ENCODE assay signal across 8 mouse cellular contexts in the genomic region with DNA sequence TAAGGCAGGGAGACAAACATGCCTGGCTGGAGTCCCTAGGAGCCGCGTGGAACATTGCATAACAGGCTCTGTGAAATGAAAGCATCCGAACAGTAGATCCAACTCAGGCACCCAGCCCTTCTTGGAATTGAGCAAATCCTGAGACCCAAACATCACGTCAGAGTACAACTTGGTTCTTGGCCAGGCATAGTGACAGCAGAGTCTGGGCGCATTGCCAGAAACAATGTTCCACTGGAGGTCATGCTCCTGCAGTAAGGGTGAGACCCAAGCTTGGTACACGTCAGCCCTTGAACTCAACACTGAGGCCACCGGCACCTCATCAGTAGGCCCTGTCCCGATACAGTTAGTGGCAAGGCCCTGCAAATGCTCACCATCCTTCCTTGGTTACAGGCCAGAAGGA. TPM values are rescaled to one million over a fixed set of nuclear protein-coding genes. Genes with fewer than 3 reads are reported as not detected.
DNase-seq lines count a peak whose midpoint lies in the region; ATAC-seq and TF ChIP-seq lines count a peak whose summit lies in the region.
"Had no signal": no experiment of that assay in that cellular context is flagged by ENCODE, and none has a peak within 500 bp of the region (broad histone marks: within the 10 kb centered on the region; RNA-seq: fewer than 3 reads in every experiment).

No protein-coding gene starts in this region.

- peak; percentile 95 to 98 for DNase-seq in adrenal gland, adult (ENCODE audit: inconsistent age in 2 of 2, low spot score in 1 of 2)
- peak; percentile 57 to 66 for DNase-seq in gastrocnemius, postnatal 36 days
- peak; percentile 67 for DNase-seq in kidney, postnatal 0 days (ENCODE audit: low spot score)
- peak; percentile 11 to 12 (median 11) for DNase-seq in liver, embryonic 14.5 days (ENCODE audit: low read depth in 3 of 3, low spot score in 3 of 3)
- DNase-seq in T-cell, adult 2 months (ENCODE audit: low spot score), result no peak

- WGBS in kidney, postnatal 0 days, result 44% methylated on average over 8 of the region's 8 CpGs
- WGBS in liver, embryonic 14.5 days (ENCODE audit: insufficient replicate concordance), result 67% methylated on average over 8 of the region's 8 CpGs
- WGBS in stomach, embryonic 16.5 days, result 48% methylated on average over 8 of the region's 8 CpGs

- intact Hi-C loops in gastrocnemius, postnatal 36 days (cut with DNase I), result no loop called here

- H3K4me2 ChIP-seq in kidney, postnatal 0 days (ENCODE audit: low read length), result no peak overlapping the region
- H3K4me2 ChIP-seq in liver, embryonic 14.5 days (ENCODE audit: low read depth), result no peak overlapping the region
- no peak overlapping the region for H3K4me2 ChIP-seq in stomach, embryonic 16.5 days (ENCODE audit: low read depth, low read length)
- H3K4me2 ChIP-seq: limb, embryonic 12.5 days had no signal

- no peak overlapping the region for H3K4me3 ChIP-seq in brown adipose tissue, adult 24 weeks (ENCODE audit: insufficient read depth, low read depth, low read length)
- H3K4me3 ChIP-seq in kidney, postnatal 0 days (replicated peaks; ENCODE audit: low read depth, low read length), result no peak overlapping the region
- H3K4me3 ChIP-seq in liver, embryonic 14.5 days (ENCODE audit: insufficient read depth in 1 of 2, low read depth in 2 of 2, low read length in 2 of 2), result no peak overlapping the region
- no peak overlapping the region for H3K4me3 ChIP-seq in stomach, embryonic 16.5 days (replicated peaks; ENCODE audit: low read length)
- H3K4me3 ChIP-seq: limb, embryonic 12.5 days had no signal

- peak overlapping the region; percentile 50 for H3K27ac ChIP-seq in brown adipose tissue, adult 24 weeks (replicated peaks; ENCODE audit: low read depth, low read length)
- H3K27ac ChIP-seq in kidney, postnatal 0 days, result no peak overlapping the region
- H3K27ac ChIP-seq in liver, embryonic 14.5 days, result no peak overlapping the region
- peak overlapping the region; percentile 22; the same call in 1 of the 2 replicates for H3K27ac ChIP-seq in stomach, embryonic 16.5 days (ENCODE audit: low read length)
- H3K27ac ChIP-seq: limb, embryonic 12.5 days had no signal

- no peaks in the 10 kb centered on the region for H3K36me3 ChIP-seq in kidney, postnatal 0 days (ENCODE audit: insufficient read depth, low read length)
- no peaks in the 10 kb centered on the region for H3K36me3 ChIP-seq in liver, embryonic 14.5 days (replicated peaks; ENCODE audit: control insufficient read depth, insufficient read depth, low read depth)
- H3K36me3 ChIP-seq in stomach, embryonic 16.5 days (ENCODE audit: control insufficient read depth, insufficient read depth, low read length), result no peaks in the 10 kb centered on the region
- H3K36me3 ChIP-seq: limb, embryonic 12.5 days had no signal

- no peak overlapping the region for H3K9ac ChIP-seq in kidney, postnatal 0 days (ENCODE audit: low read depth, low read length)
- no peak overlapping the region for H3K9ac ChIP-seq in liver, embryonic 14.5 days (replicated peaks)
- H3K9ac ChIP-seq in stomach, embryonic 16.5 days (ENCODE audit: low read length), result no peak overlapping the region
- H3K9ac ChIP-seq: limb, embryonic 12.5 days had no signal

- H3K9me3 ChIP-seq in kidney, postnatal 0 days (replicated peaks; ENCODE audit: low read length), result no peaks in the 10 kb centered on the region
- no peaks in the 10 kb centered on the region for H3K9me3 ChIP-seq in liver, embryonic 14.5 days (ENCODE audit: control insufficient read depth, low read length)
- H3K9me3 ChIP-seq in stomach, embryonic 16.5 days (replicated peaks; ENCODE audit: control insufficient read depth, low read length), result no peaks in the 10 kb centered on the region
- H3K9me3 ChIP-seq: limb, embryonic 12.5 days had no signal

- H3K27me3 ChIP-seq in kidney, postnatal 0 days (ENCODE audit: insufficient read depth, low read length), result no peaks in the 10 kb centered on the region
- no peaks in the 10 kb centered on the region for H3K27me3 ChIP-seq in liver, embryonic 14.5 days (ENCODE audit: control insufficient read depth, insufficient read depth, low read length)
- no peaks in the 10 kb centered on the region for H3K27me3 ChIP-seq in stomach, embryonic 16.5 days (ENCODE audit: control insufficient read depth, insufficient read depth, low read length)
- H3K27me3 ChIP-seq: limb, embryonic 12.5 days had no signal

- TF ChIP-seq EP300 in liver, embryonic 14.5 days (IDR thresholded peaks at IDR 0.05; ENCODE audit: low read depth), result no peak

- H3K4me1 ChIP-seq in brown adipose tissue, adult 24 weeks (ENCODE audit: control insufficient read depth, insufficient read depth, insufficient read length, low read length), result peaks cover 14% of the 10 kb centered on the region
- H3K4me1 ChIP-seq in kidney, postnatal 0 days (replicated peaks; ENCODE audit: insufficient read depth, low read length), result no peaks in the 10 kb centered on the region
- H3K4me1 ChIP-seq in liver, embryonic 14.5 days (replicated peaks; ENCODE audit: control insufficient read depth in 2 of 2, insufficient read depth in 2 of 2, low read length in 1 of 2), result peaks cover 2 to 12% of the 10 kb centered on the region in 2 experiments; a peak in 3 of 4 replicates
- no peaks in the 10 kb centered on the region; the same call in 1 of the 2 replicates for H3K4me1 ChIP-seq in stomach, embryonic 16.5 days (ENCODE audit: control insufficient read depth, insufficient read depth, low read length)

- TF ChIP-seq CTCF in kidney, postnatal 0 days (IDR thresholded peaks at IDR 0.05; ENCODE audit: low read depth), result no peak
- no peak for TF ChIP-seq CTCF in liver, embryonic 14.5 days (IDR thresholded peaks at IDR 0.05; ENCODE audit: low read depth)

- ATAC-seq in kidney, postnatal 0 days (replicated peaks; ENCODE audit: low FRiP score, low read depth), result no peak; the same call in 1 of the 2 replicates
- ATAC-seq in liver, embryonic 14.5 days (ENCODE audit: insufficient read depth), result no peak
- ATAC-seq in stomach, embryonic 16.5 days (ENCODE audit: insufficient read depth, low FRiP score), result peak; percentile 66; the same call in 1 of the 2 replicates

RNA-seq across cellular contexts. Expression of gene Ppp1r3g, which starts 35.4 kb away (rescaled TPM):
- not detected in 2 replicates for polyA plus RNA-seq in brown adipose tissue, adult 24 weeks (2012; ENCODE audit: insufficient read depth, insufficient read length, missing spikeins)
- total RNA-seq in gastrocnemius, postnatal 36 days (2021), result under 1 TPM in 1 of 2 experiments, not detected in 1; 0.10 TPM
- 0.13 and 0.29 TPM in 2 replicates for polyA plus RNA-seq in kidney, postnatal 0 days (2015; fragmentation: Nextera tagmentation; extraction: Ambion mirVana)
- 0.25 and 0.35 TPM in 2 replicates for polyA plus RNA-seq in liver, embryonic 14.5 days (2012; rRNA removed)
- 0.35 and 0.63 TPM in 2 replicates for polyA plus RNA-seq in liver, embryonic 14.5 days (2014; fragmentation: Nextera tagmentation; extraction: Ambion mirVana)
- polyA plus RNA-seq in stomach, embryonic 16.5 days (2015; fragmentation: Nextera tagmentation; extraction: Ambion mirVana), result 0.34 and 0.37 TPM in 2 replicates

Comparison
In these comparisons a context has a peak if more than half of its experiments do, and no peak if none do; other contexts are left out.
1. H3K27ac ChIP-seq: peak in brown adipose tissue, adult 24 weeks (single experiment) and stomach, embryonic 16.5 days (single experiment); none in kidney, postnatal 0 days (single experiment) and liver, embryonic 14.5 days (single experiment).